8 mouse cellular contexts compared by ENCODE assay signal in genomic region chr3:96161869-96162840, GRCm38 (mm10). TPM values are rescaled to one million over a fixed set of nuclear protein-coding genes. Genes with fewer than 3 reads are reported as not detected.
DNase-seq lines count a peak whose midpoint lies in the region; ATAC-seq and TF ChIP-seq lines count a peak whose summit lies in the region.

Gene Mtmr11 (plus strand): TSS chr3:96162004.

- no peak for TF ChIP-seq CTCF in heart, postnatal 0 days (IDR thresholded peaks at IDR 0.05; ENCODE audit: low read depth)
- no peak for TF ChIP-seq CTCF in midbrain, postnatal 0 days (IDR thresholded peaks at IDR 0.05)

- 0 out of 2 replicates have a peak, but pooled peaks have one; percentile 9 for ATAC-seq in heart, postnatal 0 days (ENCODE audit: insufficient read depth, low read depth)
- peak; percentile 51 for ATAC-seq in midbrain, postnatal 0 days (ENCODE audit: low FRiP score)

- H3K36me3 ChIP-seq in heart, postnatal 0 days (replicated peaks; ENCODE audit: control insufficient read depth, insufficient read depth, low read length) = 0 out of 2 replicates have a peak, but pooled peaks cover 4% of the 10 kb centered on the region
- H3K36me3 ChIP-seq in midbrain, postnatal 0 days (ENCODE audit: insufficient read depth, low read length) = no peaks in the 10 kb centered on the region; the same call in 1 of the 2 replicates

- peak within 1 kb of the TSS; percentile 66 for H3K27ac ChIP-seq in heart, postnatal 0 days (ENCODE audit: low read depth)
- peak within 1 kb of the TSS; percentile 71 for H3K27ac ChIP-seq in midbrain, postnatal 0 days (ENCODE audit: low read depth, low read length)

- no peaks in the 10 kb centered on the region for H3K9me3 ChIP-seq in heart, postnatal 0 days (replicated peaks; ENCODE audit: control insufficient read depth, low read length)
- no peaks in the 10 kb centered on the region for H3K9me3 ChIP-seq in midbrain, postnatal 0 days (ENCODE audit: low read length)

- 9% methylated on average over 15 of the region's 16 CpGs for WGBS in heart, postnatal 0 days
- WGBS in midbrain, postnatal 0 days = 11% methylated on average over 14 of the region's 16 CpGs

- H3K4me3 ChIP-seq in heart, postnatal 0 days (ENCODE audit: low read depth, low read length) = peak within 1 kb of the TSS; percentile 56
- peak within 1 kb of the TSS; percentile 46 for H3K4me3 ChIP-seq in midbrain, postnatal 0 days (ENCODE audit: low read depth, low read length)

- peak within 1 kb of the TSS; percentile 76 for H3K4me2 ChIP-seq in heart, postnatal 0 days (ENCODE audit: low read depth, low read length)
- H3K4me2 ChIP-seq in midbrain, postnatal 0 days (ENCODE audit: low read depth, low read length, poor library complexity, severe bottlenecking) = peak within 1 kb of the TSS; percentile 85

- peak; percentile 26 for DNase-seq in urinary bladder, postnatal 14 days (ENCODE audit: low spot score)
- no peak for DNase-seq in urinary bladder, postnatal 4 days (ENCODE audit: low spot score in 2 of 2)
- DNase-seq in embryo, embryonic 11 days = peak; percentile 47
- peak; percentile 51 for DNase-seq in heart, postnatal 0 days (ENCODE audit: low spot score)
- DNase-seq in kidney, postnatal 36 days = peak; percentile 58 to 82
- peak; percentile 62 for DNase-seq in midbrain, postnatal 0 days (ENCODE audit: low spot score)
- no peak for DNase-seq in left cerebral cortex, adult 9 months (ENCODE audit: low spot score in 2 of 2)
- DNase-seq in ovary, postnatal 14 days (ENCODE audit: low spot score) = no peak

- no peak for TF ChIP-seq EP300 in heart, postnatal 0 days (IDR thresholded peaks at IDR 0.05; ENCODE audit: low read depth)

- H3K9ac ChIP-seq in heart, postnatal 0 days (replicated peaks; ENCODE audit: low read depth, low read length) = peak within 1 kb of the TSS; percentile 69
- H3K9ac ChIP-seq in midbrain, postnatal 0 days (replicated peaks; ENCODE audit: low read length, poor library complexity, severe bottlenecking) = peak within 1 kb of the TSS; percentile 67

- peaks cover 20% of the 10 kb centered on the region; the same call in 1 of the 2 replicates for H3K4me1 ChIP-seq in heart, postnatal 0 days (ENCODE audit: control insufficient read depth, insufficient read depth)
- H3K4me1 ChIP-seq in midbrain, postnatal 0 days (ENCODE audit: insufficient read depth, low read length) = 0 out of 2 replicates have a peak, but pooled peaks cover 3% of the 10 kb centered on the region

- no peaks in the 10 kb centered on the region for H3K27me3 ChIP-seq in heart, postnatal 0 days (ENCODE audit: control insufficient read depth, insufficient read depth, low read length)
- H3K27me3 ChIP-seq in midbrain, postnatal 0 days (ENCODE audit: insufficient read depth, low read length) = no peaks in the 10 kb centered on the region

RNA-seq across cellular contexts. Expression of gene Mtmr11, which starts in this region (rescaled TPM):
- total RNA-seq in heart, postnatal 0 days (2014; rRNA removed; ENCODE audit: low replicate concordance) = 4.4 and 18.9 TPM in 2 replicates
- polyA plus RNA-seq in heart, postnatal 0 days (2015; fragmentation: Nextera tagmentation; extraction: Ambion mirVana) = 6.8 and 6.9 TPM in 2 replicates
- total RNA-seq in midbrain, postnatal 0 days (2014; rRNA removed) = 15.5 and 22.3 TPM in 2 replicates
- 8.4 and 9.4 TPM in 2 replicates for polyA plus RNA-seq in midbrain, postnatal 0 days (2015; fragmentation: Nextera tagmentation; extraction: Ambion mirVana)

Comparison
In these comparisons a context has a peak if more than half of its experiments do, and no peak if none do; other contexts are left out.
1. DNase-seq: peak in urinary bladder, postnatal 14 days (single experiment), embryo, embryonic 11 days (single experiment), heart, postnatal 0 days (single experiment), kidney, postnatal 36 days (2 of 2) and midbrain, postnatal 0 days (single experiment); none in urinary bladder, postnatal 4 days (0 of 2), left cerebral cortex, adult 9 months (0 of 2) and ovary, postnatal 14 days (single experiment).